Mouse (Mus musculus) heart, embryonic 14.5 days (tissue): Measurements from ENCODE around the gene Ncoa1. TPM values are rescaled to one million over a fixed set of nuclear protein-coding genes. Genes with fewer than 3 reads are reported as not detected.
"Not testable (repeated sequence)": the region's sequence is repeated elsewhere in the genome, so short reads cannot be mapped to it uniquely, and the experiment has no call there.

ENCODE experiments used
- ATAC-seq: fragments of 200-750 bp; cut with Nextera tagmentation; 2 replicates; pipeline ENCODE4 v1.8.0; 2017; ENCODE audit warnings: low read depth, moderate TSS enrichment; ENCODE audit not compliant: insufficient number of reproducible peaks, insufficient read depth, low FRiP score
- H3K27ac ChIP-seq, 2 experiments: fragments of 200-500 bp in 1 of 2; fragments of 300-500 bp in 1 of 2; sonication (generic) in 1 of 2; replicated peaks in 1 of 2; 2 replicates each; pipeline ENCODE4 v1.5.1; 2012 to 2014; ENCODE audit warnings: low read depth in 2 of 2, low read length in 2 of 2, control low read depth in 1 of 2, mild to moderate bottlenecking in 1 of 2, mixed read lengths in 1 of 2; ENCODE audit not compliant: control insufficient read depth in 1 of 2, insufficient read depth in 1 of 2
- H3K27me3 ChIP-seq: fragments of 300-500 bp; sonication (generic); 2 replicates; pipeline ENCODE4 v1.6.1; 2014; ENCODE audit warnings: mild to moderate bottlenecking, low read length, control low read depth; ENCODE audit not compliant: control insufficient read depth, insufficient read depth
- H3K36me3 ChIP-seq: fragments of 300-500 bp; sonication (generic); 2 replicates; pipeline ENCODE4 v1.6.1; 2014; ENCODE audit warnings: mild to moderate bottlenecking, control low read depth, low read length, mixed read lengths; ENCODE audit not compliant: control insufficient read depth, insufficient read depth
- H3K4me1 ChIP-seq, 2 experiments: fragments of 200-500 bp in 1 of 2; fragments of 300-500 bp in 1 of 2; sonication (generic) in 1 of 2; 2 replicates each; pipeline ENCODE4 v1.6.1; 2012 to 2014; ENCODE audit warnings: low read length in 2 of 2, control low read depth in 1 of 2, mixed read lengths in 1 of 2; ENCODE audit not compliant: control insufficient read depth in 2 of 2, insufficient read depth in 2 of 2
- H3K4me2 ChIP-seq: fragments of 300-500 bp; sonication (generic); 2 replicates; pipeline ENCODE4 v1.6.1; 2014; ENCODE audit warnings: mild to moderate bottlenecking, low read length
- H3K4me3 ChIP-seq, 2 experiments: fragments of 200-500 bp in 1 of 2; fragments of 300-500 bp in 1 of 2; sonication (generic) in 1 of 2; 2 replicates each; pipeline ENCODE4 v1.5.1; 2012 to 2014; ENCODE audit warnings: low read length in 2 of 2, mild to moderate bottlenecking in 2 of 2, control low read depth in 1 of 2, low read depth in 1 of 2, moderate library complexity in 1 of 2; ENCODE audit not compliant: control insufficient read depth in 1 of 2, insufficient read depth in 1 of 2
- H3K9ac ChIP-seq: fragments of 300-500 bp; sonication (generic); 2 replicates; pipeline ENCODE4 v1.6.1; 2014; ENCODE audit warnings: mild to moderate bottlenecking, low read length
- H3K9me3 ChIP-seq: fragments of 300-500 bp; sonication (generic); 2 replicates; pipeline ENCODE4 v1.6.1; 2016; ENCODE audit warnings: low read length, control low read depth; ENCODE audit not compliant: control insufficient read depth
- WGBS: fragments of 180-500 bp; shearing (Covaris S2); extraction: QIAGEN DNeasy Blood & Tissue Kit; methylation state at CpG from one replicate; pipeline ENCODE4 v1.1.7; 2014; 5-methylcytosine and 5-hydroxymethylcytosine counted together
- polyA plus RNA-seq: library from polyadenylated mRNA; unstranded; fragments of >200 nt; fragmentation: Nextera tagmentation; extraction: Ambion mirVana; gene quantifications from 2 replicates; pipeline ENCODE4 v1.2.1, GENCODE M21; 2014

Gene Ncoa1
- polyA plus RNA-seq, 1 experiment from 2014 or later, result 14.7 TPM

DNA sequence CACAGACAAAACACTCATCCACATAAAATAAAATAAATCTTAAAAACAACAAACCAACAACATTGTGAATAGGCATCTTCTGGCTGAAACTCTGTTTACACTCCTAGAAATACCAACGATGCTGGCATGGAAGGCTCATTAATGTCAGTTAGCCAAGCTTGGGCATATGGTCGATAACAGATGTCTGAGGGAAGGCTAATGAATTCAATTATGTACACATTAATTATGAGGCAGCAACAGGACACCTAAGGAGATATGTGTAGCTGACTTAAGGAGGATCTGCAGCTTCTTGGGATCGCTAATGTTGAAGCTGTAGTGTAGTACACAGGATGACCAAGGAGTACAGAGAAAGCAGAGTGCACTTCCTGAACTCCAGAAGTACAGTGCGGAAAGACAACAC lies 100.5 kb downstream of the Ncoa1 start:
- 92% methylated on average over 4 of the region's 4 CpGs for WGBS

DNA sequence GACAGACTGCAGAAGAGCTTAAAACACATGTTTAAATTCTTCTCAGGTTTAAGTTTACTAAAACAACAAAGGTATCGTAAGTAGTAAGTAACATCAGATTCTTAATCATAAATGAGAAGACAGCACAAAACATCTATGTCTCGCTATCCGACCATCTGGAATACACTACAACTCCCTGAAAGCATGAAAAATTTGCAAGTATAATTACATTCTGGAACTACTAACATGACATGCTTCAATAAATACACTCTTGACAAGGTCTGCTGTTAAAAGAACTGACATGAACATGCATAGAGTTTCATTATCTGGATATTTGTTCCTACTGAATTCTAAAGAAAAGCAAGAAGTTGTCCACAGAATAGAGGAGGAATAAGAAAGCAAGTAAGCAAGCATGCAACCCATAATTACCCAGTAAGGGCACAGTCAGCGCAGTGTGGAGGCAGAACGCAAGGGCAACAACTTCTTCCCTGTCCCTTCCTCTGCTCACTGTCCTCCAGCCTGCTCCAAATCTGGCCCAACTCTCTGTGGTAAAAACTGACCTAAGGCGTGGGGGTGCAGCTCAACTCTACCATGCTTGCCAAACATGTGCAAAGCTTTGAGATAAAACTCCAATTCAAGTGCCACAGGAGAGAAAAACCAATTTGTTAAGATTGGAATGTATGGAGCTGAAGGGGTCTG lies 102.0 kb downstream of the Ncoa1 start:
- Histone ChIP-seq H3K27me3 (no peaks in the 10 kb centered on the region), H3K4me2 (no peak overlapping the region), H3K36me3 (no peaks in the 10 kb centered on the region), H3K4me1 (peaks cover 2 to 8% of the 10 kb centered on the region in 2 experiments; a peak in 3 of 4 replicates), H3K4me3 (no peak overlapping the region), H3K27ac (no peak overlapping the region), H3K9ac (no peak overlapping the region), H3K9me3 (no peaks in the 10 kb centered on the region)
- ATAC-seq, result no peak
- whole genome bisulfite sequencing, result 76% methylated on average over 6 of the region's 6 CpGs

More for the DNA sequence above, 100.5 kb downstream of the Ncoa1 start:
- Histone ChIP-seq H3K36me3 (no peaks in the 10 kb centered on the region), H3K9me3 (no peaks in the 10 kb centered on the region), H3K9ac (no peak overlapping the region), H3K4me3 (no peak overlapping the region), H3K4me2 (no peak overlapping the region), H3K27ac (no peak overlapping the region), H3K27me3 (no peaks in the 10 kb centered on the region), H3K4me1 (peaks cover 2 to 8% of the 10 kb centered on the region in 2 experiments; a peak in 3 of 4 replicates)
- ATAC-seq, result no peak

DNA sequence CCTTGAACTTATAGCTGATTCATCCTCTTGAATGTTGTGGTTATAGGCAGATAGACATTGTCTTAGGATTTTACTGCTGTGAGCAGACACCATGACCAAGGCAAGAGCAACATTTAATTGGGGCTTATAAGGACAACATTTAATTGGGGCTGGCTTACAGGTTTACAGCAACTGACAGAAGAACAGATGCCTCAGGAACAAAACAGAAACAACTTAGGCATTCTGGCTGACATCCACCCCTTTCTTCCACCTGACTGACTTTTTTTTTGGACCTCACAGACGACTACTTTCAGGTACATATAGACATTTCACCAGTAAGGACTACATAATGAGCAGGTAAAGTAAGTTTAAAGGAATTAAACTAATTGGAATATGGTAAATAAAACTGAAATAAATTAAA lies 105.6 kb downstream of the Ncoa1 start:
- WGBS, result 82% methylated on average over 1 of the region's 1 CpGs
- Histone ChIP-seq H3K27me3 (no peaks in the 10 kb centered on the region), H3K4me3 (no peak overlapping the region), H3K4me2 (no peak overlapping the region), H3K9ac (no peak overlapping the region), H3K4me1 (peaks cover 2 to 8% of the 10 kb centered on the region in 2 experiments; a peak in 3 of 4 replicates), H3K36me3 (no peaks in the 10 kb centered on the region), H3K27ac (no peak overlapping the region), H3K9me3 (no peaks in the 10 kb centered on the region)
- no peak for ATAC-seq

DNA sequence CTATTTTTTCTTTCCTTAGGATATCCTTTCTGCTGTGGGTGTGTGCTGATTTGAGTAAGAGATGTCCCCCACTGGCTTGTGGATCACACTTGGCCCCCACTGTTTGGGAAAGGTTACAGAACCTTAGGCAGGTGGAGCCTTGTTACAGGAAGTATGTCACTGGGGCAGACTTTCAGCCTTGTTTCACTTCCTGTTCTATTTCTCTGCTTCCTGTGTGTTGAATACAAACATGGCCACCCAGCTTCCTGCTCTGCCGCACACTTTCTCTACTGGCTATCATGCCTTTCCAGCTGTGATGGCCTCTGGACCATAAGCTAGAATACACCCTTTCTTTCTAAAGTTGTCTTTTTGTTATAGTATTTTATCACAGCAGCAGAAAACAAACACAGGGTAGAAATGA lies 111.0 kb downstream of the Ncoa1 start:
- ATAC-seq, result no peak
- WGBS, result 81% methylated on average over 1 of the region's 1 CpGs
- H3K4me1 ChIP-seq, result no peaks in the 10 kb centered on the region

DNA sequence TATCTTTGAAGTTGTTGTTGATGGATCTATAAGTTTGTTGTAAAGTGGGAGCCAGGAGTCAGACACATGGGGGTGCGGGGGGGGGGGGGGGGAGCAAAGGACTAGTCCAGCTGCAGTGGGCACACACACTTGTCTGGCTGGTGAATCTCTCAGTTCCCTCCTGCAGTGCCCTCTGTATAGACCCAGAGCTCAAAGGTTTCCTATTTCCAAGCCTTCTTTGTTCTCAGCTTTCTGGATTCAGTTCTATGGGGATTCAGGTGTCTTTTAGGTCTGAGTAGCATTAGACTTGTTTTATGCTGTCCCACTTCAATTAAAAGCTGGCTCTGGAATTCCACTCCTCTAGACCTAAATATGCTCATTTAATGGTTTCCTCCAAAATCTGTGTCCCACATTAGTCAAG lies 117.5 kb downstream of the Ncoa1 start:
- Histone ChIP-seq H3K36me3 (no peaks in the 10 kb centered on the region), H3K27ac (no peak overlapping the region), H3K4me1 (peaks cover 0 to 7% of the 10 kb centered on the region in 2 experiments; a peak in 3 of 4 replicates), H3K9ac (no peak overlapping the region), H3K4me2 (no peak overlapping the region), H3K9me3 (no peaks in the 10 kb centered on the region), H3K4me3 (no peak overlapping the region), H3K27me3 (no peaks in the 10 kb centered on the region)
- no peak for ATAC-seq
- 80% methylated on average over 1 of the region's 1 CpGs for WGBS

More for the DNA sequence above, 111.0 kb downstream of the Ncoa1 start:
- Histone ChIP-seq H3K4me3 (no peak overlapping the region), H3K4me2 (no peak overlapping the region), H3K36me3 (no peaks in the 10 kb centered on the region), H3K9me3 (no peaks in the 10 kb centered on the region), H3K27me3 (no peaks in the 10 kb centered on the region), H3K27ac (no peak overlapping the region), H3K9ac (no peak overlapping the region)

GRCm38 (mm10) chr12:4358653-4359052 lies 118.3 kb downstream of the Ncoa1 start:
- not testable (repeated sequence) for H3K4me3 ChIP-seq, H3K36me3 ChIP-seq, H3K9ac ChIP-seq

GRCm38 (mm10) chr12:4358100-4358499 lies 118.9 kb downstream of the Ncoa1 start:
- 93% methylated on average over 4 of the region's 4 CpGs for WGBS
- Histone ChIP-seq H3K27ac (no peak overlapping the region), H3K9me3 (no peaks in the 10 kb centered on the region), H3K4me1 (peaks cover 0 to 7% of the 10 kb centered on the region in 2 experiments; a peak in 3 of 4 replicates), H3K4me2 (no peak overlapping the region), H3K9ac (no peak overlapping the region), H3K4me3 (no peak overlapping the region), H3K27me3 (no peaks in the 10 kb centered on the region), H3K36me3 (no peaks in the 10 kb centered on the region)
- ATAC-seq, result no peak

More at GRCm38 (mm10) chr12:4358653-4359052, 118.3 kb downstream of the Ncoa1 start:
- not testable (repeated sequence) for H3K9me3 ChIP-seq, ATAC-seq, H3K27me3 ChIP-seq, H3K27ac ChIP-seq, H3K4me2 ChIP-seq, H3K4me1 ChIP-seq
- WGBS, result 87% methylated on average over 2 of the region's 2 CpGs
